Mouse (Mus musculus) embryo, embryonic 10 days (tissue): ENCODE measurements at regions not wholly inside any gene's neighbourhood (a gene's known extent, or its start where the extent isn't known, plus 50 kb on each side); places are given as distances from the start of the nearest gene placed in this dataset.

Experiments used
- DNase-seq: peaks from one replicate; pipeline ENCODE4 v3.0.0-alpha.2; 2015; ENCODE audit warnings: low spot score

DNA sequence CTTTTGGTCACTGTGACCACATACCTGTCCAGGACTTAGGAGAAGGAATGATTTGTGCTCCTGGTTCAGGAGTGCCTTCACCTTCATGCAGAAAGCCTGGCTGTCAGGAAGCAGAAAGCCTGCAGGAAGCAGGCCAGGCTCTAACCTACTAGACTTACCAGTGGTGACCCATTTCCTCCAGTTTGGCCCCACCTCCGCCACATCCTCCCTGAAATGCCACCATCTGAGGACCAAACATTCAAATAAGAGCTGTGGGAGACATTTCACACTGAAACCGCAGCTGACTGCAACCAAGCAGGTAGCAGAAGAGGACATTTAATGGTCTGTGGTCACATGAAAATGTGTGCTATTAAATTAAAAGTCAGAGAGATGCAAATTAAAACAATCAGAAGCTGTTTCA, 50.3 kb upstream of the Armc2 start:
- no peak for DNase-seq
